Mouse (Mus musculus): ENCODE measurements around the gene Snrnp70. TPM values are rescaled to one million over a fixed set of nuclear protein-coding genes. Genes with fewer than 3 reads are reported as not detected.
"Not testable (repeated sequence)": the region's sequence is repeated elsewhere in the genome, so short reads cannot be mapped to it uniquely, and the experiment has no call there.

Snrnp70 gene
- total and polyA plus RNA-seq, 2 experiments: 43.3 to 101 TPM

GRCm38 (mm10) chr7:45401521-45402085 is 6.1 kb upstream of the Snrnp70 start:
- DNase-seq (ENCODE audit: extremely low read depth, low read depth, low spot score): no peak
- H3K36me3 ChIP-seq (ENCODE audit: control insufficient read depth, insufficient read depth, low read length): no peaks in the 10 kb centered on the region
- H3K79me2 ChIP-seq (ENCODE audit: control insufficient read depth, insufficient read depth, low read length): no peaks in the 10 kb centered on the region
- no peak overlapping the region for H3K9ac ChIP-seq (ENCODE audit: low read depth, low read length)
- H3K4me3 ChIP-seq (ENCODE audit: insufficient read depth, low read depth, low read length): no peak overlapping the region
- H3K4me1 ChIP-seq (ENCODE audit: control insufficient read depth, insufficient read depth, low read length): no peaks in the 10 kb centered on the region
- 78% methylated on average over 10 of the region's 10 CpGs for WGBS
- H3K27ac ChIP-seq (replicated peaks; ENCODE audit: insufficient read depth, low read depth, low read length): no peak overlapping the region
- peaks cover 5% of the 10 kb centered on the region for H3K27me3 ChIP-seq (ENCODE audit: control insufficient read depth, insufficient read depth, low read length)
- TF ChIP-seq POLR2A (IDR thresholded peaks at IDR 0.05; ENCODE audit: extremely low read depth, insufficient read depth, low read length) (no peak), CTCF (IDR thresholded peaks at IDR 0.05; ENCODE audit: low read depth, low read length) (no peak)

GRCm38 (mm10) chr7:45396787-45397186 is 1.2 kb upstream of the Snrnp70 start:
- no peak overlapping the region for H3K9ac ChIP-seq (ENCODE audit: low read depth, low read length)
- no peak for DNase-seq (ENCODE audit: extremely low read depth, low read depth, low spot score)
- TF ChIP-seq CTCF (IDR thresholded peaks at IDR 0.05; ENCODE audit: low read depth, low read length) (no peak), POLR2A (IDR thresholded peaks at IDR 0.05; ENCODE audit: extremely low read depth, insufficient read depth, low read length) (no peak)
- no peak overlapping the region for H3K4me3 ChIP-seq (ENCODE audit: insufficient read depth, low read depth, low read length)
- H3K27me3 ChIP-seq (ENCODE audit: control insufficient read depth, insufficient read depth, low read length): no peaks in the 10 kb centered on the region
- peaks cover 9% of the 10 kb centered on the region for H3K4me1 ChIP-seq (ENCODE audit: control insufficient read depth, insufficient read depth, low read length)
- peaks cover 16% of the 10 kb centered on the region for H3K79me2 ChIP-seq (ENCODE audit: control insufficient read depth, insufficient read depth, low read length)
- H3K27ac ChIP-seq (replicated peaks; ENCODE audit: insufficient read depth, low read depth, low read length): no peak overlapping the region
- 69% methylated on average over 2 of the region's 2 CpGs for WGBS
- H3K36me3 ChIP-seq (ENCODE audit: control insufficient read depth, insufficient read depth, low read length): peaks cover 8% of the 10 kb centered on the region

GRCm38 (mm10) chr7:45396337-45396775 is 814 bp upstream of the Snrnp70 start:
- not testable (repeated sequence) for H3K9ac ChIP-seq (ENCODE audit: low read depth, low read length); H3K4me1 ChIP-seq (ENCODE audit: control insufficient read depth, insufficient read depth, low read length); H3K27me3 ChIP-seq (ENCODE audit: control insufficient read depth, insufficient read depth, low read length); DNase-seq (ENCODE audit: extremely low read depth, low read depth, low spot score)
- peaks cover 11% of the 10 kb centered on the region for H3K36me3 ChIP-seq (ENCODE audit: control insufficient read depth, insufficient read depth, low read length)
- peak overlapping the region; percentile 50 for H3K27ac ChIP-seq (replicated peaks; ENCODE audit: insufficient read depth, low read depth, low read length)
- WGBS: under 1% methylated on average over 3 of the region's 3 CpGs
- H3K4me3 ChIP-seq (ENCODE audit: insufficient read depth, low read depth, low read length): peak overlapping the region; percentile 51
- H3K79me2 ChIP-seq (ENCODE audit: control insufficient read depth, insufficient read depth, low read length): peaks cover 16% of the 10 kb centered on the region

- peaks cover 16% of the 10 kb centered on the region for H3K79me2 ChIP-seq (ENCODE audit: control insufficient read depth, insufficient read depth, low read length)
- DNase-seq (ENCODE audit: extremely low read depth, low read depth, low spot score): no peak
- under 1% methylated on average over 19 of the region's 20 CpGs for WGBS
Measured at GRCm38 (mm10) chr7:45395129-45395541, 407 bp downstream of the Snrnp70 start.

GRCm38 (mm10) chr7:45386077-45386476 is 9.5 kb downstream of the Snrnp70 start:
- no peaks in the 10 kb centered on the region for H3K4me1 ChIP-seq (ENCODE audit: control insufficient read depth, insufficient read depth, low read length)
- no peak overlapping the region for H3K4me3 ChIP-seq (ENCODE audit: insufficient read depth, low read depth, low read length)
- no peaks in the 10 kb centered on the region for H3K27me3 ChIP-seq (ENCODE audit: control insufficient read depth, insufficient read depth, low read length)
- no peak overlapping the region for H3K27ac ChIP-seq (replicated peaks; ENCODE audit: insufficient read depth, low read depth, low read length)
- TF ChIP-seq CTCF (IDR thresholded peaks at IDR 0.05; ENCODE audit: low read depth, low read length) (no peak), POLR2A (IDR thresholded peaks at IDR 0.05; ENCODE audit: extremely low read depth, insufficient read depth, low read length) (no peak)
- H3K79me2 ChIP-seq (ENCODE audit: control insufficient read depth, insufficient read depth, low read length): no peaks in the 10 kb centered on the region
- H3K36me3 ChIP-seq (ENCODE audit: control insufficient read depth, insufficient read depth, low read length): peaks cover 67% of the 10 kb centered on the region
- DNase-seq (ENCODE audit: extremely low read depth, low read depth, low spot score): no peak
- 97% methylated on average over 3 of the region's 3 CpGs for WGBS
- H3K9ac ChIP-seq (ENCODE audit: low read depth, low read length): no peak overlapping the region

More at GRCm38 (mm10) chr7:45395129-45395541, 407 bp downstream of the Snrnp70 start:
- Histone ChIP-seq H3K4me1 (ENCODE audit: control insufficient read depth, insufficient read depth, low read length) (peaks cover 9% of the 10 kb centered on the region), H3K36me3 (ENCODE audit: control insufficient read depth, insufficient read depth, low read length) (peaks cover 21% of the 10 kb centered on the region), H3K27me3 (ENCODE audit: control insufficient read depth, insufficient read depth, low read length) (no peaks in the 10 kb centered on the region), H3K27ac (replicated peaks; ENCODE audit: insufficient read depth, low read depth, low read length) (peak overlapping the region; percentile 71), H3K9ac (ENCODE audit: low read depth, low read length) (peak overlapping the region; percentile 81), H3K4me3 (ENCODE audit: insufficient read depth, low read depth, low read length) (peak overlapping the region; percentile 77)
- TF ChIP-seq CTCF (IDR thresholded peaks at IDR 0.05; ENCODE audit: low read depth, low read length): no peak
- TF ChIP-seq POLR2A (IDR thresholded peaks at IDR 0.05; ENCODE audit: extremely low read depth, insufficient read depth, low read length): no peak

GRCm38 (mm10) chr7:45376057-45376456 is 19.5 kb downstream of the Snrnp70 start:
- no peak for DNase-seq (ENCODE audit: extremely low read depth, low read depth, low spot score)
- H3K4me1 ChIP-seq (ENCODE audit: control insufficient read depth, insufficient read depth, low read length): no peaks in the 10 kb centered on the region
- no peak overlapping the region for H3K27ac ChIP-seq (replicated peaks; ENCODE audit: insufficient read depth, low read depth, low read length)
- H3K9ac ChIP-seq (ENCODE audit: low read depth, low read length): no peak overlapping the region
- H3K27me3 ChIP-seq (ENCODE audit: control insufficient read depth, insufficient read depth, low read length): no peaks in the 10 kb centered on the region
- no peak overlapping the region for H3K4me3 ChIP-seq (ENCODE audit: insufficient read depth, low read depth, low read length)
- no peak for TF ChIP-seq CTCF (IDR thresholded peaks at IDR 0.05; ENCODE audit: low read depth, low read length)
- TF ChIP-seq POLR2A (IDR thresholded peaks at IDR 0.05; ENCODE audit: extremely low read depth, insufficient read depth, low read length): no peak
- H3K36me3 ChIP-seq (ENCODE audit: control insufficient read depth, insufficient read depth, low read length): peaks cover 31% of the 10 kb centered on the region; the same call in 1 of the 2 replicates
- H3K79me2 ChIP-seq (ENCODE audit: control insufficient read depth, insufficient read depth, low read length): no peaks in the 10 kb centered on the region; the same call in 1 of the 2 replicates
- WGBS: 85% methylated on average over 1 of the region's 1 CpGs
